In genomic region chr15:86185689-86186569, GRCm38 (mm10) we compare ENCODE assay signal across 8 mouse cellular contexts. TPM values are rescaled to one million over a fixed set of nuclear protein-coding genes. Genes with fewer than 3 reads are reported as not detected.
A peak's percentile ranks its signal among the peaks of the same experiment; 100 is the strongest.
DNase-seq lines count a peak whose midpoint lies in the region; ATAC-seq and TF ChIP-seq lines count a peak whose summit lies in the region.

TSS of gene Cerk (minus strand) at chr15:86186141.

- TF ChIP-seq EP300 in CH12.LX (IDR thresholded peaks at IDR 0.05; ENCODE audit: low read length) = no peak

- H3K36me3 ChIP-seq in CH12.LX (replicated peaks in 1 of 2; ENCODE audit: control insufficient read depth in 1 of 2, insufficient read depth in 1 of 2, low read length in 1 of 2) = no peaks in the 10 kb centered on the region
- no peaks in the 10 kb centered on the region for H3K36me3 ChIP-seq in forebrain, embryonic 16.5 days (ENCODE audit: control insufficient read depth, insufficient read depth)
- no peaks in the 10 kb centered on the region for H3K36me3 ChIP-seq in thymus, adult 2 months (ENCODE audit: control insufficient read depth, insufficient read depth, low read length)

- TF ChIP-seq POLR2A in CH12.LX (IDR thresholded peaks at IDR 0.05; ENCODE audit: low read depth, low read length) = peak; percentile 30; the same call in 1 of the 2 replicates
- TF ChIP-seq POLR2A in thymus, adult 2 months (IDR thresholded peaks at IDR 0.05; ENCODE audit: control insufficient read depth, extremely low read depth, insufficient read depth, low read length, poor library complexity) = peak; percentile 24; the same call in 1 of the 2 replicates

- WGBS in forebrain, embryonic 16.5 days = 3% methylated on average over 43 of the region's 43 CpGs
- 4% methylated on average over 42 of the region's 43 CpGs for WGBS in large intestine, adult 2 months
- 4% methylated on average over 43 of the region's 43 CpGs for WGBS in thymus, adult 2 months

- no peaks in the 10 kb centered on the region for H3K9me3 ChIP-seq in CH12.LX (replicated peaks; ENCODE audit: low read length)
- H3K9me3 ChIP-seq in forebrain, embryonic 16.5 days (ENCODE audit: control insufficient read depth, low read length) = no peaks in the 10 kb centered on the region

- dilution Hi-C loops in CH12.LX (cut with MboI; ENCODE audit: extremely low pct_ligation_motif_present, extremely low pct_unique_long_range_greater_than_20kb, low sequenced_read_pairs) = no loop called here

- H3K4me3 ChIP-seq in CH12.LX (replicated peaks in 1 of 3; ENCODE audit: low read depth in 2 of 3, low read length in 2 of 3, poor library complexity in 1 of 3) = peak within 1 kb of the TSS; percentile 60 to 69 (median 64)
- H3K4me3 ChIP-seq in forebrain, embryonic 16.5 days (replicated peaks; ENCODE audit: low read length) = peak within 1 kb of the TSS; percentile 87
- H3K4me3 ChIP-seq in thymus, adult 2 months (ENCODE audit: control insufficient read depth, insufficient read depth, low read length) = peak within 1 kb of the TSS; percentile 86

- peak in 1 of 2 experiments; percentile 54; a peak in 2 of 4 replicates for TF ChIP-seq CTCF in CH12.LX (conservative IDR thresholded peaks at IDR 0.05 in 1 of 2, IDR thresholded peaks at IDR 0.05 in 1 of 2; ENCODE audit: low read depth in 2 of 2, low read length in 2 of 2)
- TF ChIP-seq CTCF in thymus, adult 2 months (IDR thresholded peaks at IDR 0.05; ENCODE audit: borderline replicate concordance, control insufficient read depth, extremely low read depth, insufficient read depth, low read length, poor library complexity) = peak; percentile 38; the same call in 1 of the 2 replicates

- in situ Hi-C loops in CH12.LX (cut with MboI; ENCODE audit: low pct_ligation_motif_present, low pct_unique_long_range_greater_than_20kb, low sequenced_read_pairs) = no loop called here

- ATAC-seq in forebrain, embryonic 16.5 days = peak; percentile 77
- peak; percentile 40 for ATAC-seq in neutrophil, adult 5-6 weeks (ENCODE audit: extremely low read depth, insufficient number of reproducible peaks, low FRiP score, poor library complexity, severe bottlenecking)

- H3K27ac ChIP-seq in CH12.LX (ENCODE audit: insufficient read depth, low read depth) = no peak within 1 kb of the TSS
- peak within 1 kb of the TSS; percentile 76 for H3K27ac ChIP-seq in forebrain, embryonic 16.5 days (ENCODE audit: low read length)
- H3K27ac ChIP-seq in thymus, adult 2 months (ENCODE audit: control insufficient read depth, insufficient read depth, low read length) = peak within 1 kb of the TSS; percentile 99

- peak within 1 kb of the TSS; percentile 69 for H3K4me2 ChIP-seq in CH12.LX (ENCODE audit: insufficient read depth, low read depth, poor library complexity, severe bottlenecking)
- peak within 1 kb of the TSS; percentile 95 for H3K4me2 ChIP-seq in forebrain, embryonic 16.5 days (ENCODE audit: low read length)

- TF ChIP-seq RAD21 in CH12.LX (IDR thresholded peaks at IDR 0.05; ENCODE audit: low read depth, low read length) = peak; percentile 15

- no peaks in the 10 kb centered on the region; the same call in 1 of the 2 replicates for H3K79me2 ChIP-seq in CH12.LX (replicated peaks; ENCODE audit: control insufficient read depth, extremely low read depth, insufficient read depth, poor library complexity, severe bottlenecking)

- intact Hi-C loops in heart, postnatal 14 days (cut with DNase I) = loop anchor here (2.0 kb wide), 1 partner anchor 41 kb away; no protein-coding TSS in a partner anchor

- no peak for DNase-seq in CH12.LX (ENCODE audit: extremely low read depth)
- DNase-seq in c-Kit-positive CD71-positive TER-119-negative erythroid progenitor cells, embryonic 14.5 days (ENCODE audit: low read depth) = peak; percentile 39
- DNase-seq in heart, postnatal 14 days = peak; percentile 89 to 90
- DNase-seq in large intestine, adult 2 months (ENCODE audit: low read depth, low spot score) = no peak
- peak; percentile 84 to 87 for DNase-seq in lung, adult 18-20 months
- DNase-seq in thymus, adult 2 months = peak; percentile 81

- H3K4me1 ChIP-seq in CH12.LX (ENCODE audit: control insufficient read depth in 1 of 2, insufficient read depth in 2 of 2) = peaks cover 20 to 43% of the 10 kb centered on the region in 2 experiments
- H3K4me1 ChIP-seq in forebrain, embryonic 16.5 days (replicated peaks; ENCODE audit: control insufficient read depth, insufficient read depth, low read length) = peaks cover 37% of the 10 kb centered on the region
- peaks cover 39% of the 10 kb centered on the region for H3K4me1 ChIP-seq in thymus, adult 2 months (replicated peaks; ENCODE audit: control insufficient read depth, insufficient read depth, low read length)

- peaks cover 61% of the 10 kb centered on the region for H3K27me3 ChIP-seq in CH12.LX (replicated peaks)
- no peaks in the 10 kb centered on the region for H3K27me3 ChIP-seq in forebrain, embryonic 16.5 days (replicated peaks; ENCODE audit: control insufficient read depth, insufficient read depth, low read length)
- no peaks in the 10 kb centered on the region for H3K27me3 ChIP-seq in thymus, adult 2 months (ENCODE audit: control insufficient read depth, insufficient read depth, low read length)

- peak within 1 kb of the TSS; percentile 91 for H3K9ac ChIP-seq in CH12.LX (ENCODE audit: insufficient read depth, low read depth)
- peak within 1 kb of the TSS; percentile 96 for H3K9ac ChIP-seq in forebrain, embryonic 16.5 days (replicated peaks; ENCODE audit: low read depth, low read length)

TF ChIP-seq in CH12.LX, 34 proteins besides CTCF, POLR2A, EP300 and RAD21:
- no peak for TF ChIP-seq GABPA (IDR thresholded peaks at IDR 0.05; ENCODE audit: insufficient replicate concordance, low read depth, low read length)
- TF ChIP-seq USF1 (IDR thresholded peaks at IDR 0.05; ENCODE audit: low read depth, low read length) = no peak
- no peak for TF ChIP-seq RCOR1 (conservative IDR thresholded peaks at IDR 0.05; ENCODE audit: low read depth, low read length)
- no peak for TF ChIP-seq UBTF (IDR thresholded peaks at IDR 0.05; ENCODE audit: low read depth, low read length)
- TF ChIP-seq SMC3 (IDR thresholded peaks at IDR 0.05; ENCODE audit: low read depth, low read length) = peak; percentile 15; the same call in 1 of the 2 replicates
- no peak for TF ChIP-seq CHD2 (IDR thresholded peaks at IDR 0.05; ENCODE audit: low read length)
- TF ChIP-seq SIN3A (IDR thresholded peaks at IDR 0.05; ENCODE audit: low read length) = peak; percentile 16; the same call in 1 of the 2 replicates
- no peak for TF ChIP-seq IRF4 (IDR thresholded peaks at IDR 0.05; ENCODE audit: low read depth, low read length)

RNA-seq across cellular contexts. Expression of gene Cerk, which starts in this region (rescaled TPM):
- 8.8 and 10.3 TPM in 2 replicates for total RNA-seq in CH12.LX (2012; rRNA removed)
- total RNA-seq in CH12.LX (2014; rRNA removed) = 3.7 and 4.4 TPM in 2 replicates
- 2.2 and 2.5 TPM in 2 replicates for polyA plus RNA-seq in CH12.LX (2012; ENCODE audit: insufficient read length, low read depth)
- polyA plus RNA-seq in forebrain, embryonic 16.5 days (2015; fragmentation: Nextera tagmentation; extraction: Ambion mirVana) = 23.4 and 23.8 TPM in 2 replicates
- 10 to 100 TPM; 32.8 to 39.2 TPM for total RNA-seq in heart, postnatal 14 days (2021)
- 26.1 and 40.0 TPM in 2 replicates for polyA plus RNA-seq in large intestine, adult 2 months (2012; rRNA removed)
- total RNA-seq in neutrophil, adult 5-6 weeks (2017) = 114 and 127 TPM in 2 replicates
- 178 and 180 TPM in 2 replicates for polyA plus RNA-seq in thymus, adult 2 months (2012; rRNA removed)

Comparison
In these comparisons a context has a peak if more than half of its experiments do, and no peak if none do; other contexts are left out.
1. DNase-seq: peak in c-Kit-positive CD71-positive TER-119-negative erythroid progenitor cells, embryonic 14.5 days (single experiment), heart, postnatal 14 days (2 of 2), lung, adult 18-20 months (2 of 2) and thymus, adult 2 months (single experiment); none in CH12.LX (single experiment) and large intestine, adult 2 months (single experiment).
2. Peak in every context shown above with its lines, with median percentiles within 50 percentile points of each other: H3K4me3 ChIP-seq.